Mouse (Mus musculus): Measurements from ENCODE around the gene Samd13.

The Samd13 gene

DNA sequence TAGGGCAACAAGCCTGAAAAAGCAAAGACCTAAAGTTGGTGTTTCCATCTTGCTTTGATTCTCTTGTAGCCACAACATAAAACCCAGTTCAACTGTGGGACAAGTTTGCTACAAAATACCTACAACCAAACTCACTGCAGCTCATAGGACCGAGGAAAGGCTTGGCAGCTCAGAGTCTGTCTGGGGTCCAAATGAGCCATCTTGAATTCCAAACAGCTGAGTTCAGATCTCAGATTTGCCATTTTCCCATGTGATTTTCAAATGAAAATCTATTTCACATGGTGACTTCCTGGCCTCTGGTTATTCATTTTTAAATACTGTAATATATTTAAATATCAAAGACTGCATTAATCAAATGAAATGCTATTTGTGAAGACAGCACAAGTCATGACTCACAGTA, 10.3 kb downstream of the Samd13 start:
- no peak for DNase-seq (ENCODE audit: extremely low spot score, low spot score)

DNA sequence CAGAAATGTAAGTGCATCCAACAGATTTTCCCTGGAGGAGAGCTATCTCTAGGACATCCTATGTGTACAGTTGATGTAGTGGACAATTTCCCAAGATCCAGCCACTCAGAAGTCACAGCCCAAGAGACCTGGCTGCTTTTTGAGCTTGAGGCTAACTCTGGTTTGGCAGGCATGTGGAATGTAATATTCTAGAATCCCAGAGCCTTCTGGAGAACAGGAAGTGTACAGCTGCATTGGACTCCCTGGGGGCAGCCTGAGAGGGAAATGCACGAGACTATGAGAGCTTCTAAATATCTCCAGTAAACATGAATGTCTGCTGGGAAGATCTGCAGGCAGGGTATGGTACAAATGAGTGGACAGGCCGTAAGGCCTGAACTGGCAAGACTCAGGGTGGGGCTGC, 14.3 kb downstream of the Samd13 start:
- no peak for DNase-seq (ENCODE audit: extremely low spot score, low spot score)

DNA sequence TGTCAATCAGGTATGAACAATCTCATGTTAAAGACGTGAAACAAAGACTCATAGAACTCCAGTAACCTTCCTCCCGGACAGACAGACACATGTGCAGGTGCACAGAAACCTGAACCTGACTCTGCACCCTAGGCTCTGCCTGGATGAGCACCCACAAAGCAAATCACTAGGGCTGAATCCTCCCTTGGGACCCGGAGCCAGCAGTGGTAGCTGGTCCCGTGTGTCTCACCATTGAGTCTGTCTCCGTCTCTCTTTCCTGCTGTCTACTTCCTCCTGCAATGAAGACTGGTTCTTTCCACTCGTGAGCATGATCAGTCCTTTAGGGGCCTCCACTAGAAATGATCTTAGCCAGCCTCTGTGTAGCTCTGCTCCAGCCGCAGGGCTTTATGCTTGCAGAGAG, 23.5 kb downstream of the Samd13 start:
- no peak for DNase-seq (ENCODE audit: extremely low spot score, low spot score)

DNA sequence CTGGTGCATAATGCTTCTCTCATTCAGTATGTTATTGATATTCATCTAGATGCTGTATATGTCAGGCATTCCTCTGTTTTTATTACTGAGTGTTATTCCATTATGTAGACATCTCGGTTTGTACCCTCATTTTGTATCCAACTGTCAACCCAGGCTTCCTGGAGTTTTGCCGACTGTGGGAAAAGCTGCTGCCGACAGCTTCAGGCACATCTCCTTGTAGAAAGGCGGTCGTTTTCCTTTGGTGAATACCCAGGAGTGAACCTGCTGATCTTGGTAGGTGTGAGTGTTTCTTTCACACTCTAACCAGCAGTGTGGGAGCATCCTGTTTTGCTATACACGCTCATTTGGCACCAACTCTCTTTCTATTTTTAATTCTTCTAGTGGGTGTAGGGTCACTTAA, 24.4 kb downstream of the Samd13 start:
- no peak for DNase-seq (ENCODE audit: extremely low spot score, low spot score)

DNA sequence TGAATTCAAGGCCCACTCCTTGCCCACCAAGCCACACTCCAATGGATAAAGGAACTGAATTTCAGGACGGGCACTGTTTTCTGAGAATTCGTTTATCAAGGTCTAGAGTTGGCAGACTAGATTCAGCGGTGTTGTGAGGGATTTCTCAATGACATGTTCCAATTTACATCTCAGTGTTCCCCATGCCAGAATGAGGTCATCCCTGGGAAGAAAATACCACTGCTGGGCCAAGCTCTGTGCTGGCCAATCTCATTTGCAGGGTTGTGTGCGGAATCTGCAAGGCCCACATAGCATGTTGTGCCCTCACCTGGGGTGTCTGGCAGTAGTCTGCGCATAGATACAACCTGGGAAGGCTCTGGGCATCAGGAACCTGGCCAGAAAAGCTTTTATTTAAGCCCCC, 26.1 kb downstream of the Samd13 start:
- no peak for DNase-seq (ENCODE audit: extremely low spot score, low spot score)

DNA sequence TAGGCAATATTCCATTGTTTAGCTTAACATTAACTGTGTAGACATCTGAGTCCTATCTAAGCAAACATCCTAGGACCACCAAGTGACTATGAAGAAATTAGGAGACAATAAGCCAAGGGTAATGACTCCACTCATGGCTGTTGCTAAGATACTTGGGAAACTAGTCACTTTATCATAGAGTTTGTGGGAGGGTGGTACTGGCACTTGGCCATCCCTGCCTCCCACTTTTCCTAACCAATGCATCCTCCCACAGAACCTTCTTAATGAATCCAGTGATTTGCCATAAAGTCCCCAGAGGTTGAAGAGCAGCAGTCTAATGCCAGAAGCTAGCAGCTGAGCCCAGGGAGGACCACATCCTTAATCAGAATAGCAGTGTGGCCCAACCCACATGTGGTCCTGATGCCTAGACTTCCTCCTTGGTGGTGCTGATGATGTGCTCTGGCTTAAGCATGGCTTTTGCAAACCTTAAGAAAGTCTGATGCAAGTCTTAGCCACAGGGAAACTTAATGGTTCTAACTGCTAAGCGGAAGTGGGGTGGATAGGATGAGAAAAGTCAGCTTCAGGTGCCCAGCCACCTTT, 27.2 kb downstream of the Samd13 start:
- no peak for DNase-seq (ENCODE audit: extremely low spot score, low spot score)

DNA sequence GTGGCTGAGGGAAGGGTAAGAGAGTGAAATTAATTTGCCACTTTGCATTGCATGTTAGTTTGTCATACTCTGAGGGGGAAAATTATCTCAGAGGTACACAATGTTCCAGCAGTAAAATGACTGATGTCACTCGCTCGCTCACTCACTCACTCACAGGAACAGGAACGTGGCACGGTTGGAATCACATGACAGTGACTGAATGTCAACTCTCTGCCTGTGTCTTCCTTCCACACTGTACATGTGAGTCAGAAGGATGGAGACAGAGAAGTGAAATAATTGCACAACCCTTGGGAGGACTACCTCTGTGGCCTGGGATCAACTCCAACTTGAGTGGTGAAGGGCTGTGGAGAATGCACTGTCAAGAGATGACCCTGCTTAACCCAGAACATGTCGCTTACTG, 28.0 kb downstream of the Samd13 start:
- DNase-seq (ENCODE audit: extremely low spot score, low spot score), result no peak

DNA sequence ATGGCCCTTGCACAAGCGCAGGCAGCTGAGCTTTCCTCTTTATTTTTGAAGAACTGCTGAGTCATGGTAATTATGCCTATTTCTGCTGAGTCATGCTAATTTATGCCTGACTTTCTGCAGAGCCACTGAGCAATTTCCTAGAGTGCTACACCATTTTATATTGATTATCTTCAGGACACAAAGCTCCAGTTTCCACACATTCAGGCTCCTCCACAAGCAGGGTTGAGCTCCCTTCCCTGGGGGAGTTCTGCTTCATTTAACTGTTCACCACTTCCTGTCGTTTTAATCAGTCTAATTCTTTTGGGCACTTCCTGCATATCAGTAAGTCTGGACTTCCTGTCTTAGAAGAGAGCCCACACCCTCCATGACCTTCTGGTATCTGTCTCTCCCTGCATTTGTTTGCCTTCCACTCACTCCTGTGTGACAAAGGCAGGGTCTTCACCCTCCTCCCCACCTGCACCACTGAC, 30.2 kb downstream of the Samd13 start:
- DNase-seq (ENCODE audit: extremely low spot score, low spot score), result no peak

DNA sequence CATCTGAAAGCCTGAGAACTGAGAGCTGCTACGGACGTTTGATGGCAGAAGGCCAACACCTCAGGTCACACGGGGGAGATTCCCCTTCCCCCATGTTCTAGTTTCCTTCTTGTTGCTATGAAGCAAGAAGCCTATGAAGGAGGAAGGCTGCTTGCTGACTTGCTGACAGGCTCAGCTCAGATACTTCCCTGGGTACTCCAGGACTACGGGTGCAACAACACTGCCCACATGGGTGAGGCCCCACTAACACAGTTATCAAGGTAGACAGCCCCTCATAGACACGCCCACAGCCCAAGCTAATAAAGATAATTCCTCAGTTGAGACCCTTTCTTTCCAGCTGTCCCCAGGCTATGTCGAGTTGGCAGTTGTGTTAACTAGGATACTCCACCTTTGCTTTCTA, 31.7 kb downstream of the Samd13 start:
- no peak for DNase-seq (ENCODE audit: extremely low spot score, low spot score)

DNA sequence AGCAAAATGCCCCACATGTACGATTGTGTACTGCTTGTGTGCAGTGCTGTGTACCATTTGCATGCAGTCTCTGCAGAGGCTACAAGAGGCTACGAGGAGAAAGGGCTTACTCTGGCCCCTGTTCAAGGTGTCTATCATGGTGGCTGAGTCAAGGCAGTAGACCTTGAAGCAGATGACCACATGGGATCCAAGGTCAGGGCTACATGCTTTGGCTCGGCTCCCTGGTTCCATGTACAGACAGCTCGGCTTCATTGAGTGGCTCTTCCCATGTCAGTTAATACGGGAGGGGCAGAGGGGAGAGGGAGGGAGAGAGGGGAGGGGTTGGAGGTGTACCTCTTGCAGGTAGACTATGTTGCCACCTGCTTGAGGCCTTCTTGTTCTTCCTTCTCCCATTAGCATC, 33.0 kb downstream of the Samd13 start:
- no peak for DNase-seq (ENCODE audit: extremely low spot score, low spot score)

DNA sequence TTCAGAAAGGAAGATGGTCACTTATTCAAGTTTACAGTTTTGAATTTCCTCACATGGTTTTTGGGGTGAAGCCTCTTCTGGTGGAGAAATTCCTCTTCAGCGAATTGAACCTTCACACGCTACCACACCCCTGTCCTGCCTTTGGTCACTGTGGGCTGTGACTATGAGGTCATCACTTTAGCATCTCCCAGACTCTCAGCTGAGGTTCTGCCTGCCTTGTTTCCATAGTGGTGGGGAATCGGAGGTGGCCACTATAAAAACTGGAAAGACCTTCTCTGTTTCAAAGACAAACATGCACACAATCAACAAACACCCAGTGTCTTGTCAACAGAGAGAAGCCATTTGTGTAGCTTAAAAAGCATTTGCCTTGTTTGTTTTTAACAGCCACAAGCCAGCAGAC, 34.2 kb downstream of the Samd13 start, which contains the start of gene 4930503B20Rik:
TSS of gene 4930503B20Rik (minus strand) at position 101 of the 400 bp plus-strand sequence.
- DNase-seq (ENCODE audit: extremely low spot score, low spot score), result no peak

DNA sequence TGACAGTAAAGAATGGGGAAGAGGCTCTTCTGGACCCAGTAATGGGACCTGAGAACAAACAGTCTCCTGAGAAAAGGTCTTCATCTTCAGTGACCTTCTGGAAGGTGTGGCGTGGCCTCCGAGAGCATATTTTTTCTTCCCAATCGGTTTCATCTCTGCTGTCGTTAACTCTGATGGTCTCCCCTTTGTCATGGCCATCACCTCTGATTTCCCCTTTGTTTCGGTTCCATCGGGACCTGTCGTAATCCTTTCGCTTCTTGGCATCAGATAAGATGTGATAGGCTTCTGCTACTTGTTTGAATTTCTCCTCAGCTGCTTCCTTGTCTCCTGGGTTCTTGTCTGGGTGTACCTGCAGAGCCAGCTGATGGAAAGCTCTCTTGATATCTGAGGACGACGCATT, 34.7 kb downstream of the Samd13 start:
- no peak for DNase-seq (ENCODE audit: extremely low spot score, low spot score)

DNA sequence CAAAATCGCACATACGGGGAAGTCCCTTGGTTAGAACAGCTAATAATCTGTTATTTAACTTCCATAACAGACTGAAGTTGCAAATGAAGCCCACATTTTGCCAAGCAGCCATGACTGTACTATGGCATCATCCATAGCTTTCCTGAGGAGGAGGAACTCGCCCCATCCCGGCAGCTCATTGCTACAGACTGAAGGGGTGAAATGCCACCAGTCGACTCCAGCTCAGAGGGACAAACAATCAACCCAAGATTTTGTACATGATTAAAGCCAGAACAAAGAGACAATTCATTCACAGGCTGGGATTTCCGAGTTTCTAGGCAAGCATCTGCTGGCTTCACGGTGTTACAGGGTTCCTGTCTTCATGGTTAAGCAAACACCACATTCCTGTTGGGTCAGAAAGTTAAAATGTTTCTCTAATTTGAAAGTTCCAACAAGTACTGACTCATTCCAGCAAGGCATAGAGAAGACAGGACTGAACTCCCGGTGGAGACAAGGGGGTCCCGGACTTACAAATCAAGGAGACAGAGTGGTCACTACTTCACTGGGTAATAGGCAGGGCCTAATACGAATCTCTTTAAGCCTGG, 36.0 kb downstream of the Samd13 start:
- no peak for DNase-seq (ENCODE audit: extremely low spot score, low spot score)

DNA sequence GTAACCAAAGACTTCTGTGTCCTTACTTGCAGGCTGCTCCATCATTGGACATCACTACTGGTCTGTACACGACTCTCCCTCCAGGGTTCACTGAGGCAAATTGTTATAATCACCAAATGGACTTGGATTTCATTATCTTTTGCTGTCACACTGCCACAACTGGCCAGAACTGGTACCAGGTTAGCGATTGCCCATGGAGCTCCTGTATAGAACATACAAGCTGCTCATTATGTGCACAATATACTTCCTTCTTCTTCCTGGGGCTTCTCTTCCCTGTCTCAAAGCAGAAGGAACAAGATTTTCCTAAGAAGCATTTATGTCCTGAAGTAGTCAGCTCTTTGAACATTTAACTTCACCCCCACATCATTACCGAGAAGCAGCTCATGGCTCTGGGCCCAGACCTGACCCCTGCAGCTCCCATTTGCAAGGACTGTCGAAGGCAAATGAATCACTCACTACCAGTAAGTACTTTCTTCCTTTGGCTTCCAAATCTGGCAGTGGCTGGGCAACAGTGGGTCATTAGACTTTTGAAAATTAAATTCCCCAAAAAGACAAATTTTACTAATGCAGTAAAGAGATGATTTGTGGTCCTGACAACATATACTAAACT, 43.5 kb downstream of the Samd13 start:
- no peak for DNase-seq (ENCODE audit: extremely low spot score, low spot score)

DNA sequence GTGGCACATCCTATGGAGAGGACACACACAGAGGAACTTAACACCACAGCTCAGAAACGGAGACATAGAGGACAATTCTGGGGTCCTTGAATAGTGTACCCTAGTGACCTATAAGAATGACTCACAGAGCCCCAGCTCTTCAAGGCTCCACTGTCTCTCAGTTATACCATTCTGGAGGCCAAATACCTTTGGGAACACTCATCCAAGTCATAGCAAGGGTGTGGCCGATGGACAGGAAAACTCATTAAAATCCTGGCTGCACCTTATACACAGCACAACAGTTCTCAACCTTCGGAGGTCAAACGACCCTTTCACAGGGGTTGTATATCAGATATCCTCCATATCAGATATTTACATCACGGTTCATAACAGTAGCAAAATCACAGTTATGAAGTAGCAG, 52.9 kb downstream of the Samd13 start:
- no peak for DNase-seq (ENCODE audit: extremely low spot score, low spot score)

DNA sequence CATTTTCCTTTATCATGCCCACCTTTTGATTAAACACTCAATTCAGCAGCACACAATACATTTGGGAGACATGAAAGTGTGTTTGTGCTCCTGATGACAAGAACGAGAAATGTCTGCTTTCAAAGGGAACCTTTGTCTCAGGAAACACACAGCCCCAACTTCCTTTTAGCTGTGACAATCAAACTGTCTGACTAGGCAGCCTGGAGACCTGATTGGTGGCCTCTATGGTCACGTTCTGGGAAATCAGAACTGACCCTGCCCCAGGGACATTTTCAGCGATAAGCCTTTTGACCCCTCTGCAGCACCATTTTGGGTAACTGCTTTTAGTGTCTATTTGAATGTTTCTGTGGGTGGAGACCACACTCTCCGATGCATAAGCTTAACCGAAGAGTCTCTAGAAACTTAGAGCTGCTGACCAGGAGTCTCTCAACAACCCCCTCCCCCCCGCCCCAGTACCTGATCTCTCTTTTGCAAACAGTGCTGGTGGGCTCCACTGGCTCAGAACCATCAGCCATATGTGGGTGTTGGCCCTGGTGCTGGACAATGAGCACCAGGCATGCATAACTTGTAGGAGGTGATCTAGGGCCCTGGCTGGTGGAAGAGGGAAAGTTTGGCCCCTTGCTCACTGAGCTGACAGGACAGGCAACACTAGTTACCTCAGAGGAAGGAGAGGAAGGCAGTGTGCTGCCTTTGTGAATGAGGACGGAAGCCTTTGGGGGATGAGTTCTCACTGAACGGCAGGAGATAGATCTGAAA, 57.0 kb downstream of the Samd13 start:
- DNase-seq (ENCODE audit: extremely low spot score, low spot score), result no peak

DNA sequence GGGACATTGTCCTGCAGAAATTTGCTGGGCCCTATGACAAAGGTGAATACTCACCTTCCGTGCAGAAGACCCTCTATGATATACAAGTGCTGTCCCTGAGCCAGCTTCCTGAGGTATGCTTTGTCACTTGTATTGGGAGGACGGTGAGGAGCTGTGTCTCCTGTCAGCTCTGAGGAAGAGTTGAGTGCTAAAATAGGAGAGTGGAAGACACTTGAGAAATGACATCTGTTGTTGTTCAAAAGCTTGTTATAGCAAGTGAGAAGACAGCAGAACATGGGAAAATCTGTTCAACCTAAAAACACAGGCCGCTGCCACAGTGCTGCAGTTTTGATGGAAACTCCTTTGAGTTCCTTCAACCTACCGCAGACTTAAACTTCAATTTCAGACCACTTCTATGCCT, 59.6 kb downstream of the Samd13 start:
- no peak for DNase-seq (ENCODE audit: extremely low spot score, low spot score)

DNA sequence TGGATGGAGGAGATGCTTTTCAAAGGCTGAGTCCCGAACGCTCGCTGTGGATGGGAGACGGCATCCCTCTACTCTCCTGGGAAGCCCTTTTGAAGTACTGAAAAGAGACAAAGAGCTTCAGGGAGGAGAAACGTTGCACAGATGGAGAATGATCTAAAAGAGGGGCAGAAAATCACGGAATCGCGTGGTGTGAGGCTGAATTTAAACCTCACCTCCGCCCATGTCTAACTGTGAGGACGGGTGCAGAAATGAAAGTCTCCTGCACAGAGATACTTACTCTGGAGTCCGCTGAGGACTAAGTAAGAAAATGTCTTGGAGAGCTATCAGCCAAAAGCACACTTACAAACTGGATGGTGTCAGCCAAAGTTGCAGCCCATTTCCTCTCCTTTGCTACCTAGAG, 63.4 kb downstream of the Samd13 start:
- no peak for DNase-seq (ENCODE audit: extremely low spot score, low spot score)

DNA sequence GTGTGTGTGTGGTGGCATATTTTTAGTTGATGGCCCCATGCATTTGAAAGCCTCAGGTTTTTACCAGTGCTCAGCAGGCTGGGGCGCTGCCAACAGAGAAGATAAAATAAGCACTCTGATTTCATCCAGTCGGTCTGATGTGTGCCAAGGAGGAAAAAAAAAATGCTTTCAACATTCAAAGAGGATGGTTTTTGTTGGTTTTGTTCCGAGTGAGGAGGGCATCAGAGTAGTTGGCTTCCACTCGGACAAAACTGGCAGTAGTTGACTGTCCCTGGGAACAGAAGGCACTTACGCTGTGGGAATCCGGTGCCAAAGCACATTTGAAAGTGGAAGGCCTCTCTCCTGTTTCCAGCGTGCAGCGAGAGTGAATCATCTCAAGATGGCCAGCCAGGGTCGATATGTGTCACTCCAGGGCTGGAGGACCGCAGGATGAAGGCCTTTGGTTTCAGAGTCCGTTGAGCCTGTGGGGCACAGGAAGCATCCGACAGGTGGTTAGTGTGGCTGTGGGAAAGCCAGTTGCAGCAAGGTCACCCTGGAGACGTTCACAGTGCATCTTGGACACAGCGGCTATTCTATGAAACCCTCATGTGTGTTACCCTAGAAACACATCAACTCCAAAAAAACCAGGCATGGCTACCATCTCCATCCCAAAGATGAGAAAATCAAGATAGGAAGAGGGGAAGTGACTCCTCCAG, 64.7 kb downstream of the Samd13 start:
- no peak for DNase-seq (ENCODE audit: extremely low spot score, low spot score)

DNA sequence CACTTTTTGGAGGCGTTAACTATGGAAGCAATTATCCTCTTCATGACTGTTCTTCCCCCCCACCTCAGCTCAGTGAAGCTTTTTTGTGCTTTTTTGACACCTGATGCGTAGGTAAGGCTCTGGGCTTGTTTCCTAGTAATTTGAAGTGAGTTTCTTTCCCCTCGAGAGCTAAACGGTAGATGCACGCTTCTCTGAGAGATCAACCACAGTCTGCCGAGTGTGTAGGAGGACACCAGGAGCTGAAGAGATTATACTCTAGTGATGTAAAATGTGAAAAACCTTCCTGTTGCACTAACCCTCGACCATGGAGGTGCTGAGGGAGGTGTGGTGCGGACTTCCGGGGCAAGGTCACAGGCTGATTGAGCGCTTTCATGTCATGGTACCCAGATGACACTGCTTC, 65.3 kb downstream of the Samd13 start:
- DNase-seq (ENCODE audit: extremely low spot score, low spot score), result no peak

DNA sequence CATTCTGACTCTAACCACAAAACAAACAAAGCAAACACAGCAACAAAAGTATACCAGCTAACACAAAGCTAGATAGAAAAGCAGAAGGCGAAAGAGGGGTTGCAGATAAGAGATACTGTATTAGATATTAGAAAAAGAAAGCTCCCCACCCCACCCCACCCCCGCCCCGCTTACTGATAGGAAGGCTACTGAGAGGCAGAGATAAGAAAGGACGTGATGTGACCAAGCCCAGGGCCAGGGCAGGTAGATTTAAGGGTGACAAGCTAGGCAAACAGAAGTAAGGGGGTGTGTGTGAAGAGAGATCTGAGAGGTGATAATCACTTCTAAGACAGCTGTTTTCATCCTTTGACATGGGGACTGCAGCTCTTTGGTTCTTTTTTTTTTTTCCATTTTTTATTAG, 67.0 kb downstream of the Samd13 start:
- no peak for DNase-seq (ENCODE audit: extremely low spot score, low spot score)

DNA sequence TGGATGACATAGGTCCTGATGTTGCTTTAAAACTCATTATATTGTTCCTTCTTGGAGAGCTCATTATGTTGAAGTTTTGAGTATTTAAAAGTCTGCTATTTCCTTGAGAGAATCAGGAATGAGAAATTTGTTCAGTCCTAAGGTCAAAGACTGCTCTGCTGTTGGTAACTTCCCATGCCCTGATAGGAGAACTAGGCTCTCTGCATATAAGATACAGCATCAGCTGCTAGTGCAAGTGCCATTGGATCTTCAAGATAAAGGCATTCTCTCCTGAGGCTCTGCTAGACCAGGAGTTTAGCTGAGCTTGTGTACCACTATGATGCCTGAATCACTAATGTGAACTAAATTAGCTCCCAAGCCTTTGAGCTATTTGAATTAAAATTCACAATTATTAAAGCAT, 67.4 kb downstream of the Samd13 start:
- DNase-seq (ENCODE audit: extremely low spot score, low spot score), result no peak

Measured in neural tube, embryonic 10.5 days (tissue).